Mouse (Mus musculus): ENCODE data around the gene Syngap1. TPM values are rescaled to one million over a fixed set of nuclear protein-coding genes. Genes with fewer than 3 reads are reported as not detected.

Gene Syngap1
- polyA plus RNA-seq, 1 experiment from 2014 or later: 4.6 TPM

GRCm38 (mm10) chr17:26950560-26951288 is 9.7 kb downstream of the Syngap1 start:
- peak overlapping the region; percentile 89 for H3K9ac ChIP-seq
- peaks cover 12% of the 10 kb centered on the region for H3K36me3 ChIP-seq
- H3K9me3 ChIP-seq: no peaks in the 10 kb centered on the region
- H3K4me3 ChIP-seq: peak overlapping the region; percentile 42
- WGBS: 34% methylated on average over 7 of the region's 7 CpGs
- H3K4me1 ChIP-seq (replicated peaks): peaks cover 83% of the 10 kb centered on the region
- H3K27ac ChIP-seq: peak overlapping the region; percentile 95
- ATAC-seq (ENCODE audit: low FRiP score): peak; percentile 6; the same call in 1 of the 2 replicates
- peak overlapping the region; percentile 85 for H3K4me2 ChIP-seq
- H3K27me3 ChIP-seq: no peaks in the 10 kb centered on the region

GRCm38 (mm10) chr17:26951406-26951805 is 10.4 kb downstream of the Syngap1 start:
- Histone ChIP-seq H3K4me1 (replicated peaks) (peaks cover 76% of the 10 kb centered on the region), H3K4me3 (peak overlapping the region; percentile 42), H3K9me3 (no peaks in the 10 kb centered on the region), H3K36me3 (peaks cover 19% of the 10 kb centered on the region), H3K4me2 (peak overlapping the region; percentile 85), H3K27ac (peak overlapping the region; percentile 85), H3K27me3 (no peaks in the 10 kb centered on the region), H3K9ac (peak overlapping the region; percentile 89)
- ATAC-seq (ENCODE audit: low FRiP score): peak; percentile 49
- WGBS: under 1% methylated on average over 8 of the region's 11 CpGs

- peak overlapping the region; percentile 85 for H3K27ac ChIP-seq
- H3K4me2 ChIP-seq: peak overlapping the region; percentile 85
- H3K36me3 ChIP-seq: peaks cover 27% of the 10 kb centered on the region
- 1% methylated on average over 21 of the region's 23 CpGs for WGBS
- peak overlapping the region; percentile 42 for H3K4me3 ChIP-seq
- H3K4me1 ChIP-seq (replicated peaks): peaks cover 68% of the 10 kb centered on the region
- H3K27me3 ChIP-seq: no peaks in the 10 kb centered on the region
- H3K9ac ChIP-seq: peak overlapping the region; percentile 89
- ATAC-seq (ENCODE audit: low FRiP score): no peak
- no peaks in the 10 kb centered on the region for H3K9me3 ChIP-seq
Measured at GRCm38 (mm10) chr17:26951952-26952877, 11.2 kb downstream of the Syngap1 start.

GRCm38 (mm10) chr17:26953201-26953600 is 12.1 kb downstream of the Syngap1 start:
- H3K27me3 ChIP-seq: no peaks in the 10 kb centered on the region
- peak overlapping the region; percentile 85 for H3K27ac ChIP-seq
- H3K4me1 ChIP-seq (replicated peaks): peaks cover 61% of the 10 kb centered on the region
- no peaks in the 10 kb centered on the region for H3K9me3 ChIP-seq
- ATAC-seq (ENCODE audit: low FRiP score): no peak
- WGBS: 27% methylated on average over 6 of the region's 6 CpGs
- peak overlapping the region; percentile 85 for H3K4me2 ChIP-seq
- H3K36me3 ChIP-seq: peaks cover 37% of the 10 kb centered on the region
- H3K4me3 ChIP-seq: peak overlapping the region; percentile 42
- peak overlapping the region; percentile 89 for H3K9ac ChIP-seq

GRCm38 (mm10) chr17:26953726-26954125 is 12.7 kb downstream of the Syngap1 start:
- Histone ChIP-seq H3K9me3 (no peaks in the 10 kb centered on the region), H3K27ac (peak overlapping the region; percentile 85), H3K4me1 (replicated peaks) (peaks cover 61% of the 10 kb centered on the region), H3K27me3 (no peaks in the 10 kb centered on the region), H3K36me3 (peaks cover 42% of the 10 kb centered on the region), H3K9ac (peak overlapping the region; percentile 89), H3K4me3 (peak overlapping the region; percentile 42), H3K4me2 (peak overlapping the region; percentile 85)
- ATAC-seq (ENCODE audit: low FRiP score): no peak
- WGBS: 12% methylated on average over 12 of the region's 16 CpGs

GRCm38 (mm10) chr17:26956309-26956708 is 15.3 kb downstream of the Syngap1 start:
- H3K4me2 ChIP-seq: no peak overlapping the region
- H3K27ac ChIP-seq: no peak overlapping the region
- 86% methylated on average over 5 of the region's 5 CpGs for WGBS
- H3K9me3 ChIP-seq: no peaks in the 10 kb centered on the region
- H3K27me3 ChIP-seq: no peaks in the 10 kb centered on the region
- ATAC-seq (ENCODE audit: low FRiP score): no peak
- peaks cover 37% of the 10 kb centered on the region for H3K4me1 ChIP-seq (replicated peaks)
- no peak overlapping the region for H3K4me3 ChIP-seq
- H3K36me3 ChIP-seq: peaks cover 68% of the 10 kb centered on the region
- H3K9ac ChIP-seq: no peak overlapping the region

- H3K27ac ChIP-seq: no peak overlapping the region
- no peak overlapping the region for H3K4me2 ChIP-seq
- no peak for ATAC-seq (ENCODE audit: low FRiP score)
- peaks cover 31% of the 10 kb centered on the region for H3K4me1 ChIP-seq (replicated peaks)
- 93% methylated on average over 18 of the region's 18 CpGs for whole genome bisulfite sequencing
- no peaks in the 10 kb centered on the region for H3K9me3 ChIP-seq
- H3K27me3 ChIP-seq: no peaks in the 10 kb centered on the region
- H3K4me3 ChIP-seq: no peak overlapping the region
- H3K36me3 ChIP-seq: peaks cover 74% of the 10 kb centered on the region
- no peak overlapping the region for H3K9ac ChIP-seq
Measured at GRCm38 (mm10) chr17:26956895-26957294, 15.8 kb downstream of the Syngap1 start.

- Histone ChIP-seq H3K9ac (no peak overlapping the region), H3K9me3 (no peaks in the 10 kb centered on the region), H3K4me3 (no peak overlapping the region), H3K4me2 (no peak overlapping the region), H3K36me3 (peaks cover 83% of the 10 kb centered on the region), H3K27me3 (no peaks in the 10 kb centered on the region), H3K27ac (no peak overlapping the region), H3K4me1 (replicated peaks) (peaks cover 22% of the 10 kb centered on the region)
- no peak for ATAC-seq (ENCODE audit: low FRiP score)
- 98% methylated on average over 5 of the region's 5 CpGs for WGBS
Measured at GRCm38 (mm10) chr17:26957872-26958271, 16.8 kb downstream of the Syngap1 start.

- H3K4me2 ChIP-seq: no peak overlapping the region
- peaks cover 12% of the 10 kb centered on the region for H3K4me1 ChIP-seq (replicated peaks)
- no peaks in the 10 kb centered on the region for H3K27me3 ChIP-seq
- no peaks in the 10 kb centered on the region for H3K9me3 ChIP-seq
- no peak for ATAC-seq (ENCODE audit: low FRiP score)
- no peak overlapping the region for H3K4me3 ChIP-seq
- H3K27ac ChIP-seq: no peak overlapping the region
- no peak overlapping the region for H3K9ac ChIP-seq
- 66% methylated on average over 5 of the region's 5 CpGs for WGBS
- H3K36me3 ChIP-seq: peaks cover 90% of the 10 kb centered on the region
Measured at GRCm38 (mm10) chr17:26958880-26959279, 17.8 kb downstream of the Syngap1 start.

GRCm38 (mm10) chr17:26959815-26960214 is 18.8 kb downstream of the Syngap1 start:
- no peaks in the 10 kb centered on the region for H3K9me3 ChIP-seq
- no peak overlapping the region for H3K4me2 ChIP-seq
- H3K4me1 ChIP-seq (replicated peaks): peaks cover 3% of the 10 kb centered on the region
- H3K9ac ChIP-seq: no peak overlapping the region
- no peak overlapping the region for H3K27ac ChIP-seq
- 97% methylated on average over 4 of the region's 4 CpGs for WGBS
- no peak overlapping the region for H3K4me3 ChIP-seq
- no peak for ATAC-seq (ENCODE audit: low FRiP score)
- H3K27me3 ChIP-seq: no peaks in the 10 kb centered on the region
- peaks cover 97% of the 10 kb centered on the region for H3K36me3 ChIP-seq

GRCm38 (mm10) chr17:26961572-26962240 is 20.7 kb downstream of the Syngap1 start:
- no peaks in the 10 kb centered on the region for H3K9me3 ChIP-seq
- H3K9ac ChIP-seq: no peak overlapping the region
- H3K27me3 ChIP-seq: no peaks in the 10 kb centered on the region
- 90% methylated on average over 21 of the region's 21 CpGs for WGBS
- H3K4me2 ChIP-seq: no peak overlapping the region
- no peaks in the 10 kb centered on the region for H3K4me1 ChIP-seq (replicated peaks)
- no peak for ATAC-seq (ENCODE audit: low FRiP score)
- no peak overlapping the region for H3K4me3 ChIP-seq
- H3K36me3 ChIP-seq: peaks cover 97% of the 10 kb centered on the region
- H3K27ac ChIP-seq: no peak overlapping the region

GRCm38 (mm10) chr17:26966993-26967392 is 25.9 kb downstream of the Syngap1 start:
- Histone ChIP-seq H3K4me2 (no peak overlapping the region), H3K9me3 (no peaks in the 10 kb centered on the region), H3K27me3 (no peaks in the 10 kb centered on the region), H3K4me1 (replicated peaks) (peaks cover 14% of the 10 kb centered on the region), H3K9ac (no peak overlapping the region), H3K36me3 (peaks cover 88% of the 10 kb centered on the region), H3K4me3 (no peak overlapping the region), H3K27ac (no peak overlapping the region)
- no peak for ATAC-seq (ENCODE audit: low FRiP score)
- WGBS: 89% methylated on average over 11 of the region's 11 CpGs

Data from hindbrain, embryonic 13.5 days (tissue).